Mouse (Mus musculus) E14TG2a.4 (cell line): ENCODE measurements around the gene Fam172a.
A peak's percentile ranks its signal among the peaks of the same experiment; 100 is the strongest.

Experiments used
- H3K27me3 ChIP-seq: 2 replicates; pipeline ENCODE4 v1.6.1; 2014; ENCODE audit warnings: low read length, control low read depth; ENCODE audit not compliant: insufficient read depth
- H3K36me3 ChIP-seq: 2 replicates; pipeline ENCODE4 v1.6.1; 2014; ENCODE audit warnings: low read length, control low read depth; ENCODE audit not compliant: insufficient read depth
- H3K4me1 ChIP-seq: replicated peaks from 2 replicates; pipeline ENCODE4 v1.6.1; 2014; ENCODE audit warnings: low read depth, low read length, control low read depth
- H3K4me3 ChIP-seq: replicated peaks from 2 replicates; pipeline ENCODE4 v1.5.1; 2014; ENCODE audit warnings: mild to moderate bottlenecking, low read length
- H3K9me3 ChIP-seq: 2 replicates; pipeline ENCODE4 v1.6.1; 2014; ENCODE audit warnings: low read length, control low read depth
- CTCF ChIP-seq: conservative IDR thresholded peaks from 2 replicates; pipeline ENCODE4 v1.5.1; 2014; ENCODE audit warnings: low read length
- NANOG ChIP-seq: IDR thresholded peaks from 2 replicates; pipeline ENCODE4 v1.6.1; 2014; ENCODE audit warnings: borderline replicate concordance, low read length, mixed read lengths
- POU5F1 ChIP-seq: IDR thresholded peaks from 2 replicates; pipeline ENCODE4 v1.6.1; 2014; ENCODE audit warnings: low read length, borderline replicate concordance

Gene Fam172a

DNA sequence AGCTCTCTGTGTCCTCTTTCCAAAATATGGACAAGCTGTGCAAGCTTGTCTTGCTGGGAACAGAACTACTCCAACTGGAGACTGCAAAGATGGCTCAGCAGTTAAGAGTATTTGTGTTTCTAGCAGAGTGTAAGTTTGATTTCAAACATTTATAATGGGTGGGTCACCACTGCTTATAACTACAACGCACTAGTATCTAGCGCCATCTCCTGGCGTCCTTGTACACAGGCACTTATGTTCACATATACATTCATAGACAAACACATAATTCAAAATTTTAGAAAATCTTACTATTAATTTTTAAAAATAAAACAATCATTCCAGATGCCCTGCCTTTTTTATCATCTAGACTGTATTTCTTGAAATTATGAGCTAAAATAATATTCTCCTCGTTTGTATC lies 147.0 kb downstream of the Fam172a start:
- H3K4me1 ChIP-seq: no peaks in the 10 kb centered on the region
- no peaks in the 10 kb centered on the region for H3K9me3 ChIP-seq
- H3K27me3 ChIP-seq: no peaks in the 10 kb centered on the region
- no peaks in the 10 kb centered on the region for H3K36me3 ChIP-seq
- TF ChIP-seq POU5F1: no peak
- peak; percentile 52 for TF ChIP-seq CTCF
- no peak overlapping the region for H3K4me3 ChIP-seq

DNA sequence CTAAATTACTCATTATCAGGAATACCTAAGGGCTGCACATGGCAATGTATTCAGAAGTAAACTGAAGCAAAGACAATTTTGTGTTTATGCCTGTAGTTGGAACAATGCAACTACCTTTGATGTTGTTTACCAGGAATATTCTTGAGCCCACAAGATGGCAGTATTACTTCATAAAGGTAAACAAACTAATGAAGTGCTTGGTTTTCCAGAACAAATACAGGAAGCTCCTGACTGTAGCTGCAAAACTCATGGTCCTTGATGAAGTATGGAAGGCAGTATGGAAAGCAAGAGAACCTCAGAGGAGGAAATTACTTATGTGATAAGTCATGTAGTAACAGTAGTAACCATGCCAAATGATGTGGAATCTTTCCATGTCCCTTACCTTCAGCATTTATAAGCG lies 163.0 kb downstream of the Fam172a start:
- TF ChIP-seq CTCF (no peak), POU5F1 (no peak), NANOG (no peak)
- H3K4me3 ChIP-seq: no peak overlapping the region

DNA sequence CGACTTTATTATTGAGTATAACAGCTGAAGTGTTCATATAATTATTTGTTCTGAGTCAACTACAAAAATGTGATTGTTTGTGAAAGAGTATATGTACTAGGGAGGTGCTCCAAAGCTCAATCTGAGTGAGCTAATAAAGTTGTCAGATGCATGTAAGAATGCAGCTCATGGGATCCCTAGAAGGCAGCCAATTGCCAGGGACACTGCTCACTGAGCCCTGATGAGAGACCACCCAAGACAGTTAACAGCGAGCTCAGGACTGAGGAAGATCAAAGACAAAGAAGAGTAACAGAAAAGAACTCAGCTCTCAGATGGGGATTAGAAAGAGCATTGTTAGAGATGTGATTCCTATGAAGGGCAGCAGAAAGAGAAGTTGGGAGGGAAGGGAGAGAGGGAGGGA lies 166.5 kb downstream of the Fam172a start:
- H3K27me3 ChIP-seq: no peaks in the 10 kb centered on the region

More for the DNA sequence above, 163.0 kb downstream of the Fam172a start:
- H3K27me3 ChIP-seq: no peaks in the 10 kb centered on the region
- no peaks in the 10 kb centered on the region for H3K9me3 ChIP-seq
- H3K4me1 ChIP-seq: no peaks in the 10 kb centered on the region
- no peaks in the 10 kb centered on the region for H3K36me3 ChIP-seq

DNA sequence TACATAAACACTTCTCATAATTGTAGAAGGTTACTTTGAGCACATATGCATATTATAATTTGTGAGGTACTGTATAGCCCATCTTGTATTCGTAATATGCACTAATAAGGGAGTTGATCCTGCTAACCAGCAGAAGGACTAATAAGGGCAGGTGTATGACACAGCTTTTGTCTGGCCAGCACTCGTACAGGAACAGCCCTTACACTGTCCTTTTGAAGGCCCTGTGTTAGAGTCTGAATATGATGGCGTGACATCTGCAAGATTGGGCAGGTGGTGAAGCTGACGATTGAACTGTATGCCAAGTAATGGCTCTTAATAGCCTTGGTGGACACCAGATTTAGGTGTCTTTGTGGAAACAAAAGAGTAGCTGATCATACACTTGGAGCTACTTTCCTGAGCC lies 176.3 kb downstream of the Fam172a start:
- no peaks in the 10 kb centered on the region for H3K27me3 ChIP-seq
- TF ChIP-seq POU5F1 (no peak), NANOG (no peak), CTCF (no peak)
- no peak overlapping the region for H3K4me3 ChIP-seq
- H3K9me3 ChIP-seq: no peaks in the 10 kb centered on the region
- no peaks in the 10 kb centered on the region for H3K4me1 ChIP-seq
- H3K36me3 ChIP-seq: no peaks in the 10 kb centered on the region

More for the DNA sequence above, 166.5 kb downstream of the Fam172a start:
- TF ChIP-seq NANOG (no peak), CTCF (no peak), POU5F1 (no peak)
- Histone ChIP-seq H3K36me3 (no peaks in the 10 kb centered on the region), H3K9me3 (no peaks in the 10 kb centered on the region), H3K4me3 (no peak overlapping the region), H3K4me1 (no peaks in the 10 kb centered on the region)

DNA sequence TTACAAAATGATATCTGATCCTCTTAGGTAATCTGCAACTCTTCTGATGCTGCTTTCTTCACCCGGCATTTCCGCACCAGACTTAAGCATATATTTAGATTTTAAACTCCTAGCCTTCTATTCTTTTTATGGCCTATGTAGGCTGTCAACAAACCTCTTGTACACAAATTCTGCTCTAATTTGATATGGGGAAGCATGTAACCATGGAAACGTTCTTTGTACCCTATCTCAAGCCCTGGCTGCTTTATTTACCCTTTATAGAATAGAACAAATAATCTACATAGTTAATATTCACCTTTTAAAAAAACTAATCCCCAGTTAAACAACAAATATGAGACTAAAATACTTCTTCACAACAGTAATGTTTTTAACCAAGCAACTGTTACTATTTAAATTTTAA lies 176.7 kb downstream of the Fam172a start:
- TF ChIP-seq CTCF (no peak), NANOG (no peak), POU5F1 (no peak)

DNA sequence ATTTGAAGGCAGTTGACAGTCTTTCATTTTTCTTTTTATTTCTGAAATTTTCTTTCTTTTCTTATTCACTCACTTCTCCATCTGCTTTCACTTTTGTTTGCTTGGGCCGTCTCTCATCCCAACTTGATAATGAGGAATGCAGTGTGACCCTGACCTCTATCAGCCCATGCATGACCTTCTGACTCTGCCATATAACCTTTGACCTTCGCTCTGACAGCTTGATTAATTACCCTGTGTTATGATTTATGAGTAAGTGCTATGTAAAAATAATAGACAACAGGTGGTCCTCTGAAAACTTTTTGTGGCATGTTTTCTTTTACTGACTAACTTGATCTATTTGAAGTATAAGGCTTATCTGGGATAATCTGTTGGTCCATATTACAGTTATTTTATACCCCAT lies 195.8 kb downstream of the Fam172a start:
- H3K4me1 ChIP-seq: no peaks in the 10 kb centered on the region
- H3K4me3 ChIP-seq: no peak overlapping the region
- H3K36me3 ChIP-seq: no peaks in the 10 kb centered on the region
- TF ChIP-seq POU5F1 (no peak), NANOG (no peak), CTCF (no peak)
- no peaks in the 10 kb centered on the region for H3K27me3 ChIP-seq
- H3K9me3 ChIP-seq: no peaks in the 10 kb centered on the region

More for the DNA sequence above, 176.7 kb downstream of the Fam172a start:
- Histone ChIP-seq H3K9me3 (no peaks in the 10 kb centered on the region), H3K27me3 (no peaks in the 10 kb centered on the region), H3K4me1 (no peaks in the 10 kb centered on the region), H3K36me3 (no peaks in the 10 kb centered on the region), H3K4me3 (no peak overlapping the region)

DNA sequence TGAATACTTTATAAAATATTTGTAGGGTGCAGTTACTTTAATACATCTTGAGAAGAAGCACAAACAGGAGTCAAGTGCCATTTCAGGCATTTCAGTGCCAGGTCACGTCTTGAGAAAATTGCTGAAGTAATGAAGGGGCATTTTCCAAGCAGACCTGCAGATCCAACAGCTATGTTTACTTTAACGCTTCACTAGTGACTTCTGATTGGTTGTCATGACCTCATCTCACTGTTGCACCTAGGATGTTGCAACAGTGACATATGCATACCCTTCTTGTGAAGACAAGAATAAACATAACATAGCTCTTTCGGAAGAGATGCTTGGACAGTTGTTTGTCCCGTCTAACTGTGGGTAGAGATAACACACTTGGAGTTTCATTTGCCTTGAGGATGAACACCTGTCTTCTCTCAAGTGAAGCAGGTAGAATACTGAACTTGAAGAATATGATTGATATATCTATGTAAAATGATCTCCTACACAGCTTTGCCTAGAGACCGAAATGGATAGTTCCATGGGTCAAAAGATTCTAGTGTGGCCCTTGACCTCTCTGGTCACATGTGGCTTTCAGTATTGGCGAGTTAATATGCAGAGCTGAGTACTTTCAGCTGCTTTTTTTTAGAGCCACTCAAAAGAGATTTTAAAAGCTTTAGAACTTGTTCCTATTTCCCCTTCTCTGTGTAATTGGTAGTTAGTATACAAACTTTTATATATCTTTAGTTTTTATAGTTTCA lies 196.4 kb downstream of the Fam172a start:
- TF ChIP-seq CTCF (no peak), POU5F1 (no peak), NANOG (no peak)
- Histone ChIP-seq H3K36me3 (no peaks in the 10 kb centered on the region), H3K27me3 (no peaks in the 10 kb centered on the region), H3K4me3 (no peak overlapping the region), H3K4me1 (no peaks in the 10 kb centered on the region), H3K9me3 (no peaks in the 10 kb centered on the region)

DNA sequence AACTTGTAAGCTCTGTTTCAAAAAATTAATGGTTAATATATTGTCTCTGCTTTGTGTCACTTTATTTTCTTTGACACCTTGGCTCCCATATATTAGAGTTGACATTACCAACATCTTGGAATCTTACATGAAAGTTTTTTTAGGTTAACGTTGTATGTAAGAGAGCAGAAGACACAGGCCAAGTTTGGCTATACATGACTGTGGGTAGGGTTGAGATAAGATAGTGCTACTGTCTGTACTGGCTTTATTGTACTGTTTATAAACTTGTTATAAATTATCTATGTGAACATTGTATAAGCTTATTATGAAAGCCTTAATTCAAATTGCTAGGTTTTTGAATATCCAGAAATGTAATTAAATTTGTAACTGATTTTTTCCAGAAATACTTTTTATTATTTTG lies 197.9 kb downstream of the Fam172a start:
- TF ChIP-seq POU5F1 (no peak), NANOG (no peak), CTCF (no peak)
- Histone ChIP-seq H3K36me3 (no peaks in the 10 kb centered on the region), H3K9me3 (no peaks in the 10 kb centered on the region), H3K27me3 (no peaks in the 10 kb centered on the region), H3K4me1 (no peaks in the 10 kb centered on the region), H3K4me3 (no peak overlapping the region)

DNA sequence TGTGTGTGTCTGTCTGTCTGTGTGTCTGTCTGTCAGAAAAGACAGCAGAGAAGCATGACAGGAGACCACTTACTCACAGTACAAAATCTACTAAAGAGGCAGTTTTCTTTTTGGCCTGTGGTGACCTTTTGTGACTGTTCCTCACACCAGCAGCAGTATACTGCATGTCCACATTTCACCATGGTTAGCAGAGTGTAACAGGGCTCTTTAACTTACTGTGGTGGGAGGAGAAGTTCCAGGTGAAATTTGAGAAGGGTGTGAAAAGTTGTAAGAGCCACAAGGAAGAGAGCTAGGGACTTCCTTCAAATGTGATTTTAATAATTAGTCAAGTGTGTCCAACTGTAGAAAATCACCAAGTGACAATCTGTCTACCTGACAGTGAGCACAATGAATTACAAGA lies 199.0 kb downstream of the Fam172a start:
- no peak overlapping the region for H3K4me3 ChIP-seq
- H3K36me3 ChIP-seq: no peaks in the 10 kb centered on the region
- H3K9me3 ChIP-seq: no peaks in the 10 kb centered on the region
- no peaks in the 10 kb centered on the region for H3K4me1 ChIP-seq
- no peaks in the 10 kb centered on the region for H3K27me3 ChIP-seq
- no peak for TF ChIP-seq NANOG
- no peak for TF ChIP-seq POU5F1
- no peak for TF ChIP-seq CTCF
